Mouse (Mus musculus): ENCODE results near the gene Pno1. TPM values are rescaled to one million over a fixed set of nuclear protein-coding genes. Genes with fewer than 3 reads are reported as not detected.
"Not testable (repeated sequence)": the region's sequence is repeated elsewhere in the genome, so short reads cannot be mapped to it uniquely, and the experiment has no call there.

Pno1 gene
- 10 to 100 TPM; 28.0 to 36.3 (median 36.1) TPM for polyA plus RNA-seq (2017; shearing (Covaris generic))

- peak; percentile 91 for ATAC-seq
Measured at GRCm38 (mm10) chr11:17211258-17212140, at the start of gene Pno1. Pno1 (minus strand) TSS chr11:17211568.

GRCm38 (mm10) chr11:17257861-17258260, 46.5 kb upstream of the Pno1 start:
- peak; percentile 72 for ATAC-seq

GRCm38 (mm10) chr11:17257443-17257842, 46.1 kb upstream of the Pno1 start, which contains the start of gene C1d:
C1d (plus strand) TSS chr11:17257579.
- ATAC-seq: peak; percentile 88

GRCm38 (mm10) chr11:17256813-17257365, 45.5 kb upstream of the Pno1 start:
- ATAC-seq: no peak

GRCm38 (mm10) chr11:17248715-17249114, 37.3 kb upstream of the Pno1 start:
- no peak for ATAC-seq

GRCm38 (mm10) chr11:17238598-17238997, 27.2 kb upstream of the Pno1 start:
- not testable (repeated sequence) for ATAC-seq

- peak; percentile 43 for ATAC-seq
Measured at GRCm38 (mm10) chr11:17236449-17237037, 25.2 kb upstream of the Pno1 start.

- ATAC-seq: no peak
Measured at GRCm38 (mm10) chr11:17232792-17233191, 21.4 kb upstream of the Pno1 start.

GRCm38 (mm10) chr11:17221126-17221525, 9.8 kb upstream of the Pno1 start:
- no peak for ATAC-seq

GRCm38 (mm10) chr11:17215475-17215874, 4.1 kb upstream of the Pno1 start:
- no peak for ATAC-seq

- ATAC-seq: no peak
Measured at GRCm38 (mm10) chr11:17212903-17213509, 1.6 kb upstream of the Pno1 start.

GRCm38 (mm10) chr11:17212141-17212495, 750 bp upstream of the Pno1 start:
- ATAC-seq: peak; percentile 21

GRCm38 (mm10) chr11:17202481-17202880, 8.9 kb downstream of the Pno1 start:
- no peak for ATAC-seq

GRCm38 (mm10) chr11:17200936-17201335, 10.4 kb downstream of the Pno1 start:
- no peak for ATAC-seq

- no peak for ATAC-seq
Measured at GRCm38 (mm10) chr11:17199840-17200501, 11.4 kb downstream of the Pno1 start.

GRCm38 (mm10) chr11:17199170-17199569, 12.2 kb downstream of the Pno1 start:
- ATAC-seq: no peak

GRCm38 (mm10) chr11:17192151-17192844, 19.1 kb downstream of the Pno1 start:
- peak; percentile 98 for ATAC-seq

- ATAC-seq: no peak
Measured at GRCm38 (mm10) chr11:17188786-17189185, 22.6 kb downstream of the Pno1 start.

GRCm38 (mm10) chr11:17187649-17188048, 23.7 kb downstream of the Pno1 start:
- no peak for ATAC-seq

- no peak for ATAC-seq
Measured at GRCm38 (mm10) chr11:17183165-17183564, 28.2 kb downstream of the Pno1 start.

- ATAC-seq: no peak
Measured at GRCm38 (mm10) chr11:17181807-17182206, 29.6 kb downstream of the Pno1 start, which contains the start of gene Wdr92. Wdr92 (plus strand) TSS chr11:17182107.

- ATAC-seq: no peak
Measured at GRCm38 (mm10) chr11:17180753-17181152, 30.6 kb downstream of the Pno1 start.

All from inflammation-experienced regulatory T-cells, adult 6 months (primary cell).